Mouse (Mus musculus) hindbrain, embryonic 10.5 days (tissue): ENCODE measurements around the gene Orai2. TPM values are rescaled to one million over a fixed set of nuclear protein-coding genes. Genes with fewer than 3 reads are reported as not detected.

Source experiments
- DNase-seq: peaks from one replicate; pipeline ENCODE4 v3.0.0-alpha.2; 2017; ENCODE audit warnings: low spot score
- H3K27ac ChIP-seq: fragments of 300-500 bp; sonication (generic); 2 replicates; pipeline ENCODE4 v1.5.1; 2016; ENCODE audit warnings: mild to moderate bottlenecking, moderate library complexity
- H3K27me3 ChIP-seq: fragments of 300-500 bp; sonication (generic); 2 replicates; pipeline ENCODE4 v1.6.1; 2016; ENCODE audit warnings: mild to moderate bottlenecking; ENCODE audit not compliant: poor library complexity, insufficient read depth, severe bottlenecking
- H3K36me3 ChIP-seq: fragments of 300-500 bp; sonication (generic); 2 replicates; pipeline ENCODE4 v1.6.1; 2016; ENCODE audit warnings: mild to moderate bottlenecking, moderate library complexity
- H3K4me1 ChIP-seq: fragments of 300-500 bp; sonication (generic); replicated peaks from 2 replicates; pipeline ENCODE4 v1.6.1; 2016; ENCODE audit warnings: mild to moderate bottlenecking
- H3K4me3 ChIP-seq: fragments of 300-500 bp; sonication (generic); 2 replicates; pipeline ENCODE4 v1.5.1; 2016; ENCODE audit warnings: mild to moderate bottlenecking, moderate library complexity
- H3K9me3 ChIP-seq: fragments of 300-500 bp; sonication (generic); 2 replicates; pipeline ENCODE4 v1.6.1; 2016; ENCODE audit warnings: mild to moderate bottlenecking, moderate library complexity
- WGBS: fragments of 180-500 bp; shearing (Covaris S2); methylation state at CpG from one replicate; pipeline ENCODE4 v1.1.7; 2016; 5-methylcytosine and 5-hydroxymethylcytosine counted together
- polyA plus RNA-seq: library from polyadenylated mRNA; unstranded; fragments of >200 nt; fragmentation: Nextera tagmentation; extraction: Ambion mirVana; gene quantifications from 2 replicates; pipeline ENCODE4 v1.2.1, GENCODE M21; 2016

Gene Orai2
- polyA plus RNA-seq, 1 experiment from 2014 or later: 10.9 TPM

GRCm38 (mm10) chr5:136198474-136199391 lies 28.2 kb upstream of the Orai2 start, which contains the start of gene Prkrip1:
Gene Prkrip1 (minus strand): TSS chr5:136198963.
- WGBS: under 1% methylated on average over 62 of the region's 62 CpGs

GRCm38 (mm10) chr5:136191870-136192269 lies 21.4 kb upstream of the Orai2 start:
- H3K36me3 ChIP-seq: peaks cover 98% of the 10 kb centered on the region

More at GRCm38 (mm10) chr5:136198474-136199391, 28.2 kb upstream of the Orai2 start, which contains the start of gene Prkrip1:
- Histone ChIP-seq H3K4me3 (peak within 1 kb of the TSS; percentile 93), H3K27ac (peak within 1 kb of the TSS; percentile 93), H3K27me3 (no peaks in the 10 kb centered on the region), H3K36me3 (peaks cover 37% of the 10 kb centered on the region), H3K9me3 (no peaks in the 10 kb centered on the region), H3K4me1 (peaks cover 21% of the 10 kb centered on the region)
- DNase-seq: peak; percentile 97

GRCm38 (mm10) chr5:136186723-136187122 lies 16.2 kb upstream of the Orai2 start:
- Histone ChIP-seq H3K9me3 (no peaks in the 10 kb centered on the region), H3K36me3 (peaks cover 96% of the 10 kb centered on the region), H3K27me3 (no peaks in the 10 kb centered on the region), H3K4me1 (peaks cover 5% of the 10 kb centered on the region; the same call in 1 of the 2 replicates), H3K27ac (no peak overlapping the region), H3K4me3 (no peak overlapping the region)
- peak; percentile 29 for DNase-seq
- 56% methylated on average over 4 of the region's 4 CpGs for WGBS

More at GRCm38 (mm10) chr5:136191870-136192269, 21.4 kb upstream of the Orai2 start:
- H3K27me3 ChIP-seq: no peaks in the 10 kb centered on the region
- no peak overlapping the region for H3K27ac ChIP-seq
- H3K4me3 ChIP-seq: no peak overlapping the region
- 89% methylated on average over 7 of the region's 7 CpGs for WGBS
- no peak for DNase-seq
- H3K9me3 ChIP-seq: no peaks in the 10 kb centered on the region
- no peaks in the 10 kb centered on the region for H3K4me1 ChIP-seq

GRCm38 (mm10) chr5:136183766-136184165 lies 13.3 kb upstream of the Orai2 start:
- Histone ChIP-seq H3K27me3 (no peaks in the 10 kb centered on the region), H3K4me1 (peaks cover 5% of the 10 kb centered on the region; the same call in 1 of the 2 replicates), H3K4me3 (no peak overlapping the region), H3K27ac (no peak overlapping the region), H3K9me3 (no peaks in the 10 kb centered on the region), H3K36me3 (peaks cover 96% of the 10 kb centered on the region)
- DNase-seq: no peak
- whole genome bisulfite sequencing: 87% methylated on average over 7 of the region's 7 CpGs

GRCm38 (mm10) chr5:136182830-136183229 lies 12.3 kb upstream of the Orai2 start:
- Histone ChIP-seq H3K36me3 (peaks cover 96% of the 10 kb centered on the region), H3K9me3 (no peaks in the 10 kb centered on the region), H3K4me1 (peaks cover 5% of the 10 kb centered on the region; the same call in 1 of the 2 replicates), H3K4me3 (no peak overlapping the region), H3K27ac (no peak overlapping the region), H3K27me3 (no peaks in the 10 kb centered on the region)
- DNase-seq: no peak
- 95% methylated on average over 4 of the region's 4 CpGs for WGBS

GRCm38 (mm10) chr5:136182049-136182448 lies 11.5 kb upstream of the Orai2 start:
- no peak overlapping the region for H3K4me3 ChIP-seq
- peaks cover 5% of the 10 kb centered on the region; the same call in 1 of the 2 replicates for H3K4me1 ChIP-seq
- no peak overlapping the region for H3K27ac ChIP-seq
- no peaks in the 10 kb centered on the region for H3K27me3 ChIP-seq
- no peaks in the 10 kb centered on the region for H3K9me3 ChIP-seq
- WGBS: 91% methylated on average over 6 of the region's 6 CpGs
- H3K36me3 ChIP-seq: peaks cover 98% of the 10 kb centered on the region
- DNase-seq: no peak

- no peaks in the 10 kb centered on the region for H3K9me3 ChIP-seq
- WGBS: 95% methylated on average over 6 of the region's 6 CpGs
- H3K36me3 ChIP-seq: peaks cover 94% of the 10 kb centered on the region
- H3K4me1 ChIP-seq: peaks cover 3% of the 10 kb centered on the region; the same call in 1 of the 2 replicates
- DNase-seq: no peak
- no peaks in the 10 kb centered on the region for H3K27me3 ChIP-seq
- no peak overlapping the region for H3K27ac ChIP-seq
- H3K4me3 ChIP-seq: no peak overlapping the region
Observed at GRCm38 (mm10) chr5:136181197-136181596, 10.7 kb upstream of the Orai2 start.

- Histone ChIP-seq H3K4me1 (no peaks in the 10 kb centered on the region), H3K9me3 (peaks cover 3% of the 10 kb centered on the region; the same call in 1 of the 2 replicates), H3K36me3 (peaks cover 78% of the 10 kb centered on the region), H3K4me3 (no peak overlapping the region), H3K27me3 (no peaks in the 10 kb centered on the region), H3K27ac (no peak overlapping the region)
- no peak for DNase-seq
- WGBS: 80% methylated on average over 5 of the region's 5 CpGs
Observed at GRCm38 (mm10) chr5:136179594-136179993, 9.1 kb upstream of the Orai2 start.

GRCm38 (mm10) chr5:136173606-136174463 lies 3.3 kb upstream of the Orai2 start:
- Histone ChIP-seq H3K9me3 (peaks cover 3% of the 10 kb centered on the region; the same call in 1 of the 2 replicates), H3K4me1 (peaks cover 22% of the 10 kb centered on the region), H3K4me3 (no peak overlapping the region), H3K27me3 (peaks cover 8% of the 10 kb centered on the region; the same call in 1 of the 2 replicates), H3K27ac (no peak overlapping the region), H3K36me3 (peaks cover 21% of the 10 kb centered on the region)
- WGBS: 66% methylated on average over 9 of the region's 9 CpGs
- DNase-seq: no peak

GRCm38 (mm10) chr5:136172939-136173338 lies 2.4 kb upstream of the Orai2 start:
- peaks cover 8% of the 10 kb centered on the region; the same call in 1 of the 2 replicates for H3K27me3 ChIP-seq
- no peak for DNase-seq
- peaks cover 6% of the 10 kb centered on the region for H3K9me3 ChIP-seq
- H3K27ac ChIP-seq: no peak overlapping the region
- peaks cover 16% of the 10 kb centered on the region for H3K36me3 ChIP-seq
- 80% methylated on average over 9 of the region's 9 CpGs for WGBS
- H3K4me3 ChIP-seq: no peak overlapping the region
- peaks cover 22% of the 10 kb centered on the region for H3K4me1 ChIP-seq

GRCm38 (mm10) chr5:136171363-136172341 lies 1.1 kb upstream of the Orai2 start:
- peaks cover 7% of the 10 kb centered on the region for H3K9me3 ChIP-seq
- 43% methylated on average over 17 of the region's 17 CpGs for WGBS
- peak overlapping the region; percentile 71 for H3K4me3 ChIP-seq
- peaks cover 9% of the 10 kb centered on the region; the same call in 1 of the 2 replicates for H3K36me3 ChIP-seq
- peaks cover 22% of the 10 kb centered on the region for H3K4me1 ChIP-seq
- DNase-seq: peak; percentile 10
- peak overlapping the region; percentile 86 for H3K27ac ChIP-seq
- peaks cover 8% of the 10 kb centered on the region; the same call in 1 of the 2 replicates for H3K27me3 ChIP-seq
